Mouse (Mus musculus) ES-Bruce4 (cell line): Measurements from ENCODE around the gene Stxbp3. TPM values are rescaled to one million over a fixed set of nuclear protein-coding genes. Genes with fewer than 3 reads are reported as not detected.

ENCODE experiments used
- H3K27ac ChIP-seq: 2 replicates; pipeline ENCODE4 v1.5.1; 2012; ENCODE audit warnings: low read length, inconsistent platforms; ENCODE audit not compliant: insufficient read depth
- H3K27me3 ChIP-seq: 2 replicates; pipeline ENCODE4 v1.6.1; 2012; ENCODE audit warnings: mild to moderate bottlenecking, low read length, inconsistent platforms; ENCODE audit not compliant: control insufficient read depth, poor library complexity, insufficient read depth, severe bottlenecking
- H3K36me3 ChIP-seq: 2 replicates; pipeline ENCODE4 v1.6.1; 2012; ENCODE audit warnings: inconsistent platforms, mild to moderate bottlenecking, low read length, moderate library complexity; ENCODE audit not compliant: control insufficient read depth, poor library complexity, insufficient read depth, severe bottlenecking
- H3K4me1 ChIP-seq: one replicate; pipeline ENCODE4 v1.8.1; 2011; ENCODE audit warnings: low read length; ENCODE audit not compliant: control insufficient read depth, insufficient read depth
- H3K4me3 ChIP-seq: 2 replicates; pipeline ENCODE4 v1.5.1; 2011; ENCODE audit warnings: low read depth, mild to moderate bottlenecking, low read length
- H3K9ac ChIP-seq: 2 replicates; pipeline ENCODE4 v1.6.1; 2012; ENCODE audit warnings: low read depth, mild to moderate bottlenecking, inconsistent platforms; ENCODE audit not compliant: poor library complexity, severe bottlenecking
- H3K9me3 ChIP-seq: replicated peaks from 2 replicates; pipeline ENCODE4 v1.6.1; 2012; ENCODE audit warnings: mild to moderate bottlenecking, low read length, inconsistent platforms; ENCODE audit not compliant: control insufficient read depth, poor library complexity, insufficient read depth, severe bottlenecking
- CTCF ChIP-seq: IDR thresholded peaks from one replicate; pipeline ENCODE4 v1.8.1; 2011; ENCODE audit warnings: low read depth, low read length
- EP300 ChIP-seq: IDR thresholded peaks from 2 replicates; pipeline ENCODE4 v1.6.1; 2011; ENCODE audit warnings: low read depth, low read length; ENCODE audit not compliant: insufficient read depth
- POLR2A ChIP-seq: IDR thresholded peaks from one replicate; pipeline ENCODE4 v1.8.1; 2011; ENCODE audit warnings: low read length; ENCODE audit not compliant: insufficient read depth
- polyA plus RNA-seq: library from polyadenylated mRNA; stranded (reverse); fragments of >200 nt; gene quantifications from 2 replicates; pipeline ENCODE4 v1.2.4, GENCODE M21; 2011; ENCODE audit warnings: low read depth; ENCODE audit not compliant: missing spikeins, insufficient read depth, insufficient read length

Stxbp3 gene
- polyA plus RNA-seq, 1 experiment, result 25.9 TPM

- H3K27me3 ChIP-seq, result no peaks in the 10 kb centered on the region; the same call in 1 of the 2 replicates
- no peak overlapping the region for H3K27ac ChIP-seq
- H3K4me1 ChIP-seq, result peaks cover 3% of the 10 kb centered on the region
- no peaks in the 10 kb centered on the region for H3K36me3 ChIP-seq
- H3K9ac ChIP-seq, result no peak overlapping the region
- H3K4me3 ChIP-seq, result no peak overlapping the region
- TF ChIP-seq CTCF (no peak), POLR2A (no peak), EP300 (no peak)
- H3K9me3 ChIP-seq, result no peaks in the 10 kb centered on the region
Observed at GRCm38 (mm10) chr3:108762597-108763111, 77.7 kb downstream of the Stxbp3 start.

DNA sequence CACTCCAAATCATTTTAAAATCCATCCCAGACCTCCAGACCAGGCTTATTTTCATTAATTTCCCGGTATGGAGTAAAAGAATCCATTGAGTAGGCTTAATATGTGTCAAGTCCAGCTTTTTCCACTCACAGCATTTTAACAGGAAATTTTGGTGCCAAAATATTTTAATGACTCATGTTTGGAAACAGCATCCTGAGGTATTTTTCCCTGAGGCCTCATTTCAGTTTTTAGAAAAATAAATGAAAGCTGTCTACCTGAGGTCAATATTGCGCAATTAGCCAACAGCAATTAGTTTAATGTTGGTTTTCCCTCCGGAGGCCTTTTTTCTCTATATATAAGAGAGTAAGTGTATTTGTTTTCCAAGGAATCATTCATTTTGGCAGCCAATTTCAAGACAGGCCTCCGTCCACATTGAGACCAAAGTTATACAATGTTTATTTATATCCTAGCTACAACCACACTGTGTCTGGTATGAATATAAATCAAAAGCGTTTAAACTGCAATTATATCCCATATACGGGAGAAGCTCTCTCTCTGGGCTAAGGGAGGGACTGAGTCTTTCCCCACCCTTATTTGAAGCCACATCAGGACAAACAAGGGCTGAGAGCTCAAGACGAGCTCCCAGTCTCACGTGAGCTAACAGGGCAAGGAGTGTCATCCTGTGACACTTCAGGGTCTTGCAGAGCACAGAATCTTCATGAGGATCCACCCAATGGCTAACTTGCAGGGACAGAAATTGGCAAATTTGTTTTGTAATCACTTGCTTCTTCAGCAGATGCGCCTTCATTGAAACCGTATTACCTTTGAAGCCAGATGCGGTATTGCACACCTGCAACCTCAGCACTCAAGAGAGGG is 80.5 kb downstream of the Stxbp3 start:
- Histone ChIP-seq H3K9ac (no peak overlapping the region), H3K36me3 (no peaks in the 10 kb centered on the region), H3K9me3 (no peaks in the 10 kb centered on the region), H3K4me3 (no peak overlapping the region), H3K4me1 (no peaks in the 10 kb centered on the region), H3K27ac (no peak overlapping the region), H3K27me3 (no peaks in the 10 kb centered on the region)
- no peak for TF ChIP-seq CTCF
- TF ChIP-seq POLR2A, result no peak
- TF ChIP-seq EP300, result no peak

GRCm38 (mm10) chr3:108757570-108757969 is 82.8 kb downstream of the Stxbp3 start:
- Histone ChIP-seq H3K27me3 (no peaks in the 10 kb centered on the region), H3K9me3 (no peaks in the 10 kb centered on the region), H3K4me3 (no peak overlapping the region), H3K4me1 (no peaks in the 10 kb centered on the region), H3K27ac (no peak overlapping the region), H3K36me3 (no peaks in the 10 kb centered on the region), H3K9ac (no peak overlapping the region)
- no peak for TF ChIP-seq POLR2A

DNA sequence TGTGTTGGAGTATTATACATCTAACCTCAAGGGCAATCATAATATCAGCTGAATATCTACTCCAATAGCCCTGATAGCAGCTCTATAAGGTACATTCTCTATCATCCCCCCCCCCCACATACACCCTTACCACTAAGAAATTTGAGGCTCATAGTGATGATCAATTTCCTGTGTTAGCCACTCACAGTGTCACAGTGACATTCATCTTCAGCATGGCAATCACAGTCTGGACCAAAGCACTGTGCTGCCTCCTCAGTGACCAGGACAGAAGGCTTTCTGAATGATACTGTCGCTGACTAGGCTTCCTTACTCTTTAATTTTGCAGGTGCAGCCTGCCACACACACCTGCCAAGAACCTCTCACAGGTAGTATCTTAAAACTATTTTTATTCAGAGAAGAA is 84.2 kb downstream of the Stxbp3 start:
- no peak for TF ChIP-seq CTCF
- TF ChIP-seq EP300, result no peak
- no peak for TF ChIP-seq POLR2A
- Histone ChIP-seq H3K27me3 (no peaks in the 10 kb centered on the region), H3K4me1 (no peaks in the 10 kb centered on the region), H3K9ac (no peak overlapping the region), H3K36me3 (no peaks in the 10 kb centered on the region), H3K27ac (no peak overlapping the region), H3K9me3 (no peaks in the 10 kb centered on the region), H3K4me3 (no peak overlapping the region)

GRCm38 (mm10) chr3:108755542-108755941 is 84.8 kb downstream of the Stxbp3 start:
- H3K27me3 ChIP-seq, result no peaks in the 10 kb centered on the region
- no peak overlapping the region for H3K27ac ChIP-seq
- no peaks in the 10 kb centered on the region for H3K9me3 ChIP-seq
- H3K4me3 ChIP-seq, result no peak overlapping the region
- H3K9ac ChIP-seq, result no peak overlapping the region
- TF ChIP-seq POLR2A, result no peak
- no peak for TF ChIP-seq CTCF
- no peak for TF ChIP-seq EP300
- H3K36me3 ChIP-seq, result no peaks in the 10 kb centered on the region
- no peaks in the 10 kb centered on the region for H3K4me1 ChIP-seq

GRCm38 (mm10) chr3:108754541-108754940 is 85.8 kb downstream of the Stxbp3 start:
- Histone ChIP-seq H3K9ac (no peak overlapping the region), H3K27me3 (no peaks in the 10 kb centered on the region), H3K4me3 (no peak overlapping the region), H3K4me1 (no peaks in the 10 kb centered on the region), H3K9me3 (no peaks in the 10 kb centered on the region), H3K36me3 (no peaks in the 10 kb centered on the region), H3K27ac (no peak overlapping the region)
- TF ChIP-seq CTCF, result no peak
